Mouse (Mus musculus): Measurements from ENCODE around the gene Ppp6r3. TPM values are rescaled to one million over a fixed set of nuclear protein-coding genes. Genes with fewer than 3 reads are reported as not detected.

Ppp6r3 gene
- polyA plus RNA-seq (2012; rRNA removed): 110 and 114 TPM in 2 replicates

DNA sequence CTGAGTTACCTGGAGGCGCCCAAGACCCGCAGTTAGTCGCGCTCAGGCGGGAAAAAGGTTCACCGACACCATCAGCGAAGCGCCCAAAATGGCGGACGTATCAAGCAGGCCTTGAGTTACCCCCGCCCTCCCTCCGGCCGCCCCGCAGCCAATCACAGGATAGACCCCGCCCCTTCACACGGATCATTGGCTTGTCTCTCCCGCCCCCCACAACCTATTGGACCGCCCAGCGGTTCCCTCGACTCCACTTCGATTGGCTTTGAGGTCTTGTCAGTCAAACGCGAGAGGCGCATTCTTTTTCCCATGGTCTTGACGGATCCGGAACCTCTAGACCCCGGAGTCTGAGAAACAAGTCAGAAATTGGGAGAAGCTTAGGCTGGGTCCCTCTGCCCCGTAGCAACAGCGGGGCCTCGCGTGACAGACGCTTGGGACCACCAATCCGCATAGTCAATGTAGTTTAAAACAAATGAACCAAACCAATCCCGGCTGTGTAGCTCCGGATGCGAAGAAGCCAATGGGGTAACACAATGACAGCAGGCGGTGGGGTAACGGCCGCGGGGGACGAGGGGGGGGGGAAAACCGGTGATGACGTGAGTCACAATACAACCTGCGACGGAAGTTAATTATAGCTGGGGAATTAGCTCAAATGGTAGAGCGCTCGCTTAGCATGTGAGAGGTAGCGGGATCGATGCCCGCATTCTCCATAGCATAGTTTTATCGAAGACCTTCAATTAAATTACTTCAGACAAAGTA, at the start of gene Ppp6r3:
Gene Ppp6r3 (minus strand): TSS at position 118 of the 753 bp plus-strand sequence.

DNA sequence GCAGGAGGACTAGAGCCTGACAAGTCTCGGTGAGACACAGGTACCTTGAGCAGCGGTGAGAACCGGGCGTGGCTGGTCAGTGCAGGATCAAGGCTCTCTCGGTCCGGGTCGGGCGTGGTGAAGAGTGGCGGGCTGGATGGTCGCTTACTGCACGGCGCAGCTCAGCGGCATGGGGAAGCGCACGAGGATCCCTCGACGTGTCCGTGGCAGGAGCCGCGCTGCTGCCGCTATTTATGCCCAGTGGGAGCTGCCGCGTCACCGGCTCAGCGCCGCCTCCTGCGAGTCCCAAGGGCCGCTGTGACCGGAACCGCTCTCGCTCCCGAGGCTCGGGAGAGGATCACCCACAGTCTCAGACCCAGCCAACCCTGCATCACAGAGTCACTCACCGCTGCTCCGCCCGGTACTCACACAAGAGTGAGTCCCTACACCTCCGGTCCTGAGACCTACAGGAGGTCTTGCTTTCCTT, 161.2 kb downstream of the Ppp6r3 start, which contains the start of gene Gal:
Gene Gal (minus strand): TSS at position 277 of the 466 bp plus-strand sequence.

Other genes starting within 250 kb of the Ppp6r3 start
- 0.24 and 0.35 TPM in 2 replicates for gene Tesmin, start 186.9 kb downstream of the Ppp6r3 start, polyA plus RNA-seq (2012; rRNA removed)
- 1.8 and 2.0 TPM in 2 replicates for gene Gal, start 161.2 kb downstream of the Ppp6r3 start, polyA plus RNA-seq (2012; rRNA removed)
- 13.4 and 22.0 TPM in 2 replicates for gene Lrp5, start 110.8 kb upstream of the Ppp6r3 start, polyA plus RNA-seq (2012; rRNA removed)
- 19.7 and 43.3 TPM in 2 replicates for gene 1810055G02Rik, start 132.5 kb upstream of the Ppp6r3 start, polyA plus RNA-seq (2012; rRNA removed)
- 41.4 and 44.9 TPM in 2 replicates for gene Kmt5b, start 191.7 kb upstream of the Ppp6r3 start, polyA plus RNA-seq (2012; rRNA removed)

All from central nervous system, embryonic 11.5 days (tissue).